Mouse (Mus musculus): ENCODE measurements at regions not wholly inside any gene's neighbourhood (a gene's known extent, or its start where the extent isn't known, plus 50 kb on each side); places are given as distances from the start of the nearest gene placed in this dataset.

DNA sequence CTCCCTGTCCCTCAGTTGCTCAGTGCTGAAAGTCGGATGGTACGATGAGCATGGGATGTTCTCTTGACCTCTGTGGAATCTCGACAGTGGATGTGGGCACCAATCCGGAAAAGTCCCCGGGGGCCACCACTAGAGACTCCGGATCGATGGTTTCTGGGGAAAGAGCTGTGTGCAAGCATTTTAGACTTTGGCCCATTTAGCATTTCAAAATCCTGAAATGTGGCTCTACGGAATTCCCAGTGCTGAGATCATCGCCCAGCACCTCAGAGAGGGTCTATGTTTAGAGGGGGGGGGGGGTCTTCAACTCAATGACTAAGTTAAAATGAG is 68.6 kb downstream of the Tomm20 start:
- peaks cover 7% of the 10 kb centered on the region for H3K4me1 ChIP-seq (ENCODE audit: control insufficient read depth, low read depth, low read length)
- H3K9me3 ChIP-seq (replicated peaks; ENCODE audit: control insufficient read depth, low read length): no peaks in the 10 kb centered on the region
- no peaks in the 10 kb centered on the region for H3K36me3 ChIP-seq (ENCODE audit: control insufficient read depth, insufficient read depth)
- no peak overlapping the region for H3K4me3 ChIP-seq (ENCODE audit: low read depth, low read length)
- peak overlapping the region; percentile 80 for H3K27ac ChIP-seq (ENCODE audit: low read length)
- 70% methylated on average over 9 of the region's 9 CpGs for WGBS (ENCODE audit: insufficient replicate concordance)
- no peak overlapping the region for H3K9ac ChIP-seq (ENCODE audit: low read depth, low read length)
- peak; percentile 38 for ATAC-seq (ENCODE audit: low read depth)
- no peaks in the 10 kb centered on the region for H3K27me3 ChIP-seq (ENCODE audit: control insufficient read depth, insufficient read depth, low read depth, low read length)
- peak overlapping the region; percentile 19; the same call in 1 of the 2 replicates for H3K4me2 ChIP-seq (ENCODE audit: low read depth, low read length)

DNA sequence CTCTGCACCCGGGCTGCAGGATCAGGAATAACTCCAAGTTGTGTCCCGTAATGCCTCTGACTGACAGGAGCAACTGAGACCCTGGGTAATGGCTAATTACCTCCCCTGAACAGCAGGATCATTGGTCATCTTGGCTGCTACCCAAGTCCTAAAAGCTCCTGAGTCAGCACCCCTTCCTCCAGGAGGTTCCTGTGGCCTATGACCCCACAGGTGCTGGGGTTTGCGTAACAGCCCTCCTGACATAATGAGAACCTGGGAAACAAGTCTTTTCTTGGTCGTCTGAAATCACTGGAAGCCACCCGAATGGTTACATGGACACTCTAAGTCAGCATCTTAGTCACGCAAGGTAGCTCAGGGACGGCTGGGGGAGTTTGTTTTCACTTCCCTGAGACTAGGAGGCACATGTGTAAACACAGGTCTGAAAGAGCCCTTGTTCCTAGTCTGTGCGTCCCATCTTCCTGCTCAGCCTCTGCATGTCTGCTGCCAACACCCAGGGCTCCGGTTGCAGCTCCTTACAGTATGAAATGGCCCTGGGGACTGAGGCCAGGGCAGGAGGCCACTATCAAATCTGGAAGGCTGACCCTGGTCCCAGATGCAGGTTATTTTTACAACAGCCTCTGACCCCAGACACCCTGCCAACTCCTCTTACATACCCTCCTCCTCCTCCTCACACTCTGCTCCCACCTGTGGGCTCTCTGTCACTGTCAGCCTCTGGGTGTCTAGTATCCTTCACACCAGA is 69.2 kb downstream of the Tomm20 start:
- no peak overlapping the region for H3K9ac ChIP-seq (ENCODE audit: low read depth, low read length)
- H3K36me3 ChIP-seq (ENCODE audit: control insufficient read depth, insufficient read depth): no peaks in the 10 kb centered on the region
- WGBS (ENCODE audit: insufficient replicate concordance): 55% methylated on average over 9 of the region's 9 CpGs
- no peak overlapping the region for H3K4me3 ChIP-seq (ENCODE audit: low read depth, low read length)
- no peaks in the 10 kb centered on the region for H3K9me3 ChIP-seq (replicated peaks; ENCODE audit: control insufficient read depth, low read length)
- ATAC-seq (ENCODE audit: low read depth): peak; percentile 35
- peaks cover 7% of the 10 kb centered on the region for H3K4me1 ChIP-seq (ENCODE audit: control insufficient read depth, low read depth, low read length)
- H3K27ac ChIP-seq (ENCODE audit: low read length): peak overlapping the region; percentile 80
- H3K27me3 ChIP-seq (ENCODE audit: control insufficient read depth, insufficient read depth, low read depth, low read length): no peaks in the 10 kb centered on the region
- H3K4me2 ChIP-seq (ENCODE audit: low read depth, low read length): peak overlapping the region; percentile 19; the same call in 1 of the 2 replicates

DNA sequence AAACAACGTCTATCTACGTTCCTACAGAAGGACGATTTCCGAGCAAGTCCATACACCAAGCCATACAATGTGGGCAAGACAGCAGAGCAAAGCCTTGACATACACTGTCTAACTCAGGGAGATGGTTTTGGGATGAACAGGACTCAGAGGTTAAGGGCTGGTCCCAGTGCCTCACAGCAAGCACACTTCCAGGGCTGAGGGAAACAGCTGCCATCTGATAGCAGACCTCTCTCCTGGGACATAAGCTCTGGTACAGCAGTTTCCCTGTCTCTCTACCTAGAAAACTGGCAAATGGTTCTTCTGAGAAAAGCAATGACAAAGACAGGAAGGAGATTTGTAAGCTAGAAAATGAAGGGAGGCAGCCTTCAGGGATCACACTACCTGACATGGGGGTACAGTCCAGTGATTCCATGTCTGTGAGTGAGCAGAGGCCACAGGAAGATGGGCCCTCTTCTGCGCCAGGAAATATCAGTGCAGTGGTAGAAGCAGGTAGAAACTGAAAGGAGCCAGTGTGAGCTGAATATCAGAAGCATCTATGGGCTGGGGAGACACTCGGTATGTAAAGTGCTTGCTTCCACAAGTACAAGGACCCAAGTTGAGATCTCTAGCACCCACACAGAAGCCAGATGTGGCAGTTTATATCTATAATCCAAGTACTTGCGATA is 70.0 kb downstream of the Tomm20 start:
- no peak overlapping the region for H3K9ac ChIP-seq (ENCODE audit: low read depth, low read length)

DNA sequence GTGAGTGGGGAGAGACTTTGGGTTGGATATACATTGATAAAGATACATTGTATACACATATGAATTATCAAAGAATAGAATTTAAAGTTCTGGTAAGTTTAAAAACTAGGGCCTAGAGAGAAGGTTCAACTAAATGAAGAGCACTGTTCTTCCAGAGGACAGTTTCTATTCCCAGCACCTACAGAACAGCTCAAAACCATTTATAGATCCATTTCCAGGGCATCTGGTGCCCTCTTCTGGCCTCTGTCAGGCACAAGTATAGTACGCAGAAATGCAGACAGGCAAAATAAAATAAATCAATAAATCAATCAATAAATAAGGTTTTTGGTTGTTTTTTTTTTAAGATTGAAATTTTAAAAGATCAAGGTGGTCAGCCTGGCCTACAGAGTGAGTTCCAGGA is 70.8 kb downstream of the Tomm20 start:
- no peak overlapping the region for H3K27ac ChIP-seq (ENCODE audit: low read length)
- H3K36me3 ChIP-seq (ENCODE audit: control insufficient read depth, insufficient read depth): no peaks in the 10 kb centered on the region
- peaks cover 7% of the 10 kb centered on the region for H3K4me1 ChIP-seq (ENCODE audit: control insufficient read depth, low read depth, low read length)
- no peaks in the 10 kb centered on the region for H3K9me3 ChIP-seq (replicated peaks; ENCODE audit: control insufficient read depth, low read length)
- no peak for ATAC-seq (ENCODE audit: low read depth)
- H3K27me3 ChIP-seq (ENCODE audit: control insufficient read depth, insufficient read depth, low read depth, low read length): no peaks in the 10 kb centered on the region
- WGBS (ENCODE audit: insufficient replicate concordance): 71% methylated on average over 1 of the region's 1 CpGs
- no peak overlapping the region for H3K4me2 ChIP-seq (ENCODE audit: low read depth, low read length)
- no peak overlapping the region for H3K4me3 ChIP-seq (ENCODE audit: low read depth, low read length)
- no peak overlapping the region for H3K9ac ChIP-seq (ENCODE audit: low read depth, low read length)

More for the DNA sequence above, 70.0 kb downstream of the Tomm20 start:
- Histone ChIP-seq H3K36me3 (ENCODE audit: control insufficient read depth, insufficient read depth) (no peaks in the 10 kb centered on the region), H3K4me1 (ENCODE audit: control insufficient read depth, low read depth, low read length) (peaks cover 7% of the 10 kb centered on the region), H3K27me3 (ENCODE audit: control insufficient read depth, insufficient read depth, low read depth, low read length) (no peaks in the 10 kb centered on the region), H3K4me2 (ENCODE audit: low read depth, low read length) (no peak overlapping the region), H3K9me3 (replicated peaks; ENCODE audit: control insufficient read depth, low read length) (no peaks in the 10 kb centered on the region), H3K27ac (ENCODE audit: low read length) (peak overlapping the region; percentile 80; the same call in 1 of the 2 replicates), H3K4me3 (ENCODE audit: low read depth, low read length) (no peak overlapping the region)
- ATAC-seq (ENCODE audit: low read depth): no peak
- WGBS (ENCODE audit: insufficient replicate concordance): 64% methylated on average over 7 of the region's 7 CpGs

DNA sequence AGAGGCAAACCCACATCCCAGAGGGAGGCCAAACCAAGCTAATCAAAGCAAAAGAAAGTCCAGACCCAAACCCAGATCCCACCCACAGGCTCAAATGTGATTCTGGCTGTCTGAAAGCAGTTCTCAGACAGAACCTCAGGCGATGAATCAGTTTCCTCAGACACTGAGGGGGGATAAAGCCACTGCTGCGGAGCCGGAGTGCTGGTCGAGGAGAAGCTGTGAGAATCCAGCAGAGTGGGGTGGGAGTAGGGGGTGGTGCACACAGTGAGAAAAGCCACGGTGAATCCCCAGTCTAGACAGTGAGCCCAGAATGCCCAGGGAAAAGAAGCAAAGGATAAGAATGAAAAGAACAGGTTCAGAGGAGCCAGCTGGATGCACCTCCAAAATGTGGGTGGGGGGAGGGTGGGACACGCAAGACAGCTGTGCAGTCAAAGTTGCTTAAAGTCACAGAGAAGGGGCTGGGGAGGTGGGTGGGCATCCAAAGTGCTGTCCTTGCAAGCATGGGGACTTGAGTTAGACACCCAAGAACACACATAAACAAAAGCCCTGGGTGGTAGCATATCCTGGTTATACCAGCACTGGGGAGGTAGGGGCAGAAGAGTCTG is 71.4 kb downstream of the Tomm20 start:
- WGBS (ENCODE audit: insufficient replicate concordance): 80% methylated on average over 6 of the region's 6 CpGs
- no peak overlapping the region for H3K27ac ChIP-seq (ENCODE audit: low read length)
- H3K9ac ChIP-seq (ENCODE audit: low read depth, low read length): no peak overlapping the region
- H3K9me3 ChIP-seq (replicated peaks; ENCODE audit: control insufficient read depth, low read length): no peaks in the 10 kb centered on the region
- H3K4me1 ChIP-seq (ENCODE audit: control insufficient read depth, low read depth, low read length): peaks cover 7% of the 10 kb centered on the region
- H3K4me3 ChIP-seq (ENCODE audit: low read depth, low read length): no peak overlapping the region
- H3K4me2 ChIP-seq (ENCODE audit: low read depth, low read length): no peak overlapping the region
- no peaks in the 10 kb centered on the region for H3K36me3 ChIP-seq (ENCODE audit: control insufficient read depth, insufficient read depth)
- H3K27me3 ChIP-seq (ENCODE audit: control insufficient read depth, insufficient read depth, low read depth, low read length): no peaks in the 10 kb centered on the region
- no peak for ATAC-seq (ENCODE audit: low read depth)

DNA sequence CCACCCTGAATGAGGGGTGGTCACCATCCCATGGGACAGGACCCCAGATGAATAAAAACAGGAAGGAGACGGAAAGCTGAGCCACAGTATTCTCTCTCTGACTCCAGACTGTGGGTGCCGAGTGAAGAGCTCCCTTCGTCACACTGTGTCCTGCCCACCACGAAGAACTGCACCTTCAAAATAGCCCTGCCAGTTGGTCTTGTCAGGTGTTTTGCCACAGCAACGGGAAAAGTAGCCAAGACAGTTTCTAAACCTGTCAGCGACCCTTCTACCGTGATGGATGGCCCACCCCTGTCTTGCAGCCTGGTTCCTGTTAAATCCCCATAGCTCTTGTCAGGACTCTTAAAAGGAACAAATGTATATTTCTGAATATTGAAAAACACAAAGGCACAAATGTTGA is 72.3 kb downstream of the Tomm20 start:
- H3K27me3 ChIP-seq (ENCODE audit: control insufficient read depth, insufficient read depth, low read depth, low read length): no peaks in the 10 kb centered on the region
- H3K36me3 ChIP-seq (ENCODE audit: control insufficient read depth, insufficient read depth): no peaks in the 10 kb centered on the region
- H3K4me3 ChIP-seq (ENCODE audit: low read depth, low read length): no peak overlapping the region
- no peaks in the 10 kb centered on the region for H3K9me3 ChIP-seq (replicated peaks; ENCODE audit: control insufficient read depth, low read length)
- no peak for ATAC-seq (ENCODE audit: low read depth)
- peaks cover 7% of the 10 kb centered on the region for H3K4me1 ChIP-seq (ENCODE audit: control insufficient read depth, low read depth, low read length)
- H3K4me2 ChIP-seq (ENCODE audit: low read depth, low read length): no peak overlapping the region
- no peak overlapping the region for H3K9ac ChIP-seq (ENCODE audit: low read depth, low read length)
- 47% methylated on average over 7 of the region's 7 CpGs for WGBS (ENCODE audit: insufficient replicate concordance)
- H3K27ac ChIP-seq (ENCODE audit: low read length): no peak overlapping the region

DNA sequence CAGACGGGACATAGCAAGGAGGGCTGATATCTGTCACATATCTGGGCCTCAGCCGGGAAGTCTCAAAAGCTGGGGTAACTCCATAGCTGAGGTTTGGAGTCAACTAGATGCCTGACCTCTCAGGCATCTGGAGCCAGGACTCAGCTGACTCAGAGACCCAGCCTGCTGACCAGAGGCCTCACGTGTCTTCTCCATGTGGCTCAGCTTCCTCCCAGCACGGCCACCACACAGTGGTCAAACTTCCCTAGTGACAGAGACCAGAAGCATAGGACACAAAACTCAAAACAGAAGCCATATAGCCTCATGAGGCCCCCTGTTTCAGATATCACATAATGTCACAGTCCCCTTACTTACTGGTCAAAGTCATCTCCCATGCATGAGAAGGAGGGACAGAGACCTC is 73.1 kb downstream of the Tomm20 start:
- Histone ChIP-seq H3K9me3 (replicated peaks; ENCODE audit: control insufficient read depth, low read length) (no peaks in the 10 kb centered on the region), H3K36me3 (ENCODE audit: control insufficient read depth, insufficient read depth) (no peaks in the 10 kb centered on the region), H3K4me3 (ENCODE audit: low read depth, low read length) (no peak overlapping the region), H3K27me3 (ENCODE audit: control insufficient read depth, insufficient read depth, low read depth, low read length) (no peaks in the 10 kb centered on the region), H3K9ac (ENCODE audit: low read depth, low read length) (no peak overlapping the region), H3K27ac (ENCODE audit: low read length) (no peak overlapping the region), H3K4me2 (ENCODE audit: low read depth, low read length) (no peak overlapping the region), H3K4me1 (ENCODE audit: control insufficient read depth, low read depth, low read length) (peaks cover 7% of the 10 kb centered on the region)
- 67% methylated on average over 4 of the region's 4 CpGs for WGBS (ENCODE audit: insufficient replicate concordance)
- ATAC-seq (ENCODE audit: low read depth): no peak

DNA sequence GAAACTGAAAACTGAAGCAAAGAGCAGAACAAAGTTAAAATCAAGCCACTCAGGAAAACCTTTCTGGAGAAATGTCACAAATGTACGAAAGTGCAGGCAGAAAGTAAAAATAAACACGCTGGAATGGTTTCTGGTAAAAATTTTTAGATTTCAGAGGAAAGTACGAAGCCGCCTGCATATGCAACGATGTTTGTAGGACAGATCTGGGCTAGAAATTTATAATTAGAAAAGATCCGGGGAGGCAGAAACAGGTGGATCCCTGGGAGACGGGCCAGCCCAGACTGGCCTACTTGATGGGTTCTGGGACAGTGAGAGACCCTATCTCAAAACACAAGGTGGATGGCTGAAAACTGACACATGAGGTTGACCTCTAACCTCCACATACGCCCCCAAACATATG is 73.5 kb downstream of the Tomm20 start:
- Histone ChIP-seq H3K4me1 (ENCODE audit: control insufficient read depth, low read depth, low read length) (peaks cover 7% of the 10 kb centered on the region), H3K9ac (ENCODE audit: low read depth, low read length) (no peak overlapping the region), H3K4me3 (ENCODE audit: low read depth, low read length) (no peak overlapping the region), H3K36me3 (ENCODE audit: control insufficient read depth, insufficient read depth) (no peaks in the 10 kb centered on the region), H3K4me2 (ENCODE audit: low read depth, low read length) (no peak overlapping the region), H3K9me3 (replicated peaks; ENCODE audit: control insufficient read depth, low read length) (no peaks in the 10 kb centered on the region), H3K27me3 (ENCODE audit: control insufficient read depth, insufficient read depth, low read depth, low read length) (no peaks in the 10 kb centered on the region), H3K27ac (ENCODE audit: low read length) (no peak overlapping the region)
- ATAC-seq (ENCODE audit: low read depth): no peak
- WGBS (ENCODE audit: insufficient replicate concordance): 68% methylated on average over 8 of the region's 8 CpGs

DNA sequence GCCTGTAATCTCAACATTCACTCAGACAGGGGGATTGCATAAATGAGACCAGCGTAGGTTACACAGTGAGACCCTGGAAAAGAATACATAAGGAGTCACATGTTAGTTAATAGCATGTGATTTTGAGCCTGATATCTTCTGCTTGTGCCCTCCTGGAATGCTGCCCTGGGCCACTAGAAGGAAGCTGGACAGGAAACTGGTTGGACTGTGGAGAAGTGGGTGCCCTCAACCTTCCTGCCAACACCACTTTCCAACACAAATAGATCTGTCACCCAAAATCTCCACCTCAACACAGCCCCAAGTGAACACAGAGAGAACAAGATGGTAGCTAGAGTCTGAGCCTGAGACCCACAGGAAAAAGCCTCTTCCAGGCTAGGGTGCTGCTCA is 76.2 kb downstream of the Tomm20 start:
- no peak overlapping the region for H3K4me2 ChIP-seq (ENCODE audit: low read depth, low read length)
- 53% methylated on average over 1 of the region's 1 CpGs for WGBS (ENCODE audit: insufficient replicate concordance)
- no peaks in the 10 kb centered on the region for H3K27me3 ChIP-seq (ENCODE audit: control insufficient read depth, insufficient read depth, low read depth, low read length)
- H3K27ac ChIP-seq (ENCODE audit: low read length): no peak overlapping the region
- no peak overlapping the region for H3K9ac ChIP-seq (ENCODE audit: low read depth, low read length)
- no peaks in the 10 kb centered on the region for H3K36me3 ChIP-seq (ENCODE audit: control insufficient read depth, insufficient read depth)
- no peak overlapping the region for H3K4me3 ChIP-seq (ENCODE audit: low read depth, low read length)
- no peaks in the 10 kb centered on the region for H3K9me3 ChIP-seq (replicated peaks; ENCODE audit: control insufficient read depth, low read length)
- no peaks in the 10 kb centered on the region; the same call in none of the 2 replicates for H3K4me1 ChIP-seq (ENCODE audit: control insufficient read depth, low read depth, low read length)
- ATAC-seq (ENCODE audit: low read depth): no peak
